Mouse (Mus musculus) G1E (cell line): ENCODE measurements around the gene Dhcr7. TPM values are rescaled to one million over a fixed set of nuclear protein-coding genes. Genes with fewer than 3 reads are reported as not detected.

ENCODE experiments used
- ATAC-seq: 2 replicates; pipeline ENCODE4 v1.8.0; 2016; ENCODE audit warnings: mild to moderate bottlenecking; ENCODE audit not compliant: insufficient number of reproducible peaks, poor library complexity, low FRiP score, severe bottlenecking; ENCODE audit errors: extremely low read depth
- DNase-seq: peaks from one replicate; pipeline ENCODE4 v3.0.0; 2012; ENCODE audit warnings: low spot score
- H3K27me3 ChIP-seq: 2 replicates; pipeline ENCODE4 v1.6.1; 2012; ENCODE audit warnings: mild to moderate bottlenecking, low read length, inconsistent platforms; ENCODE audit not compliant: insufficient read depth
- H3K36me3 ChIP-seq: replicated peaks from 2 replicates; pipeline ENCODE3; 2012; ENCODE audit warnings: mild to moderate bottlenecking, inconsistent platforms
- H3K4me1 ChIP-seq: 2 replicates; pipeline ENCODE4 v1.6.1; 2012; ENCODE audit warnings: low read depth, low read length, inconsistent platforms, mixed read lengths; ENCODE audit not compliant: insufficient read depth
- H3K4me3 ChIP-seq: 2 replicates; pipeline ENCODE4 v1.5.1; 2012; ENCODE audit warnings: low read depth, mild to moderate bottlenecking, inconsistent platforms, low read length, moderate library complexity, mixed read lengths
- H3K9me3 ChIP-seq: replicated peaks from 2 replicates; pipeline ENCODE4 v1.6.1; 2012; ENCODE audit warnings: inconsistent platforms
- CTCF ChIP-seq: IDR thresholded peaks from 2 replicates; pipeline ENCODE4 v1.5.1; 2012; ENCODE audit warnings: low read depth, low read length, inconsistent platforms, mixed read lengths
- GATA1 ChIP-seq: IDR thresholded peaks from 2 replicates; pipeline ENCODE4 v1.6.1; 2012; ENCODE audit warnings: borderline replicate concordance, low read length, inconsistent platforms, mixed read lengths
- GATA2 ChIP-seq: IDR thresholded peaks from 2 replicates; pipeline ENCODE4 v1.6.1; 2012; ENCODE audit warnings: low read depth, low read length, inconsistent platforms, borderline replicate concordance
- POLR2AphosphoS5 ChIP-seq: IDR thresholded peaks from 2 replicates; pipeline ENCODE4 v1.6.1; 2012; ENCODE audit warnings: low read depth, low read length, inconsistent platforms; ENCODE audit not compliant: insufficient replicate concordance
- TAL1 ChIP-seq: conservative IDR thresholded peaks from 2 replicates; pipeline ENCODE4 v1.6.1; 2012; ENCODE audit warnings: low read depth, low read length, inconsistent platforms, mixed read lengths
- polyA plus RNA-seq: library from polyadenylated mRNA; stranded (reverse); fragments of >175 nt; gene quantifications from 2 replicates; pipeline ENCODE4 v1.2.3, GENCODE M21; 2012
- total RNA-seq, 2 experiments: library from RNA; stranded (forward) in 1 of 2; stranded (reverse) in 1 of 2; fragments of 200-1000 nt in 1 of 2; fragments of >200 nt in 1 of 2; fragmentation: Nextera tagmentation in 1 of 2; gene quantifications; 2 replicates each; pipeline ENCODE4 v1.2.3; 2014 to 2017

Gene Dhcr7
- total and polyA plus RNA-seq, 3 experiments = 16.3 to 83.0 (median 20.6) TPM

- H3K36me3 ChIP-seq = peaks cover 3% of the 10 kb centered on the region
- no peaks in the 10 kb centered on the region for H3K9me3 ChIP-seq
- H3K27me3 ChIP-seq = no peaks in the 10 kb centered on the region
- peaks cover 83% of the 10 kb centered on the region for H3K4me1 ChIP-seq
- ATAC-seq (peak; percentile 67), DNase-seq (peak; percentile 65)
- H3K4me3 ChIP-seq = peak overlapping the region; percentile 60; the same call in 1 of the 2 replicates
- TF ChIP-seq GATA2 (no peak), POLR2AphosphoS5 (no peak), GATA1 (no peak), TAL1 (peak; percentile 86), CTCF (no peak)
These were observed 60.8 kb downstream of the Dhcr7 start for GRCm38 (mm10) chr7:143883717-143884116.

GRCm38 (mm10) chr7:143891146-143891545 is 68.2 kb downstream of the Dhcr7 start:
- peaks cover 3% of the 10 kb centered on the region; the same call in 1 of the 2 replicates for H3K27me3 ChIP-seq
- ATAC-seq = no peak
- H3K4me1 ChIP-seq = peaks cover 51% of the 10 kb centered on the region
- no peak for DNase-seq
- no peaks in the 10 kb centered on the region for H3K9me3 ChIP-seq
- no peaks in the 10 kb centered on the region for H3K36me3 ChIP-seq
- H3K4me3 ChIP-seq = no peak overlapping the region
- TF ChIP-seq GATA1 (no peak), POLR2AphosphoS5 (no peak), GATA2 (no peak), CTCF (no peak)

GRCm38 (mm10) chr7:143892361-143892760 is 69.4 kb downstream of the Dhcr7 start:
- Histone ChIP-seq H3K9me3 (peaks cover 1% of the 10 kb centered on the region; the same call in 1 of the 2 replicates), H3K36me3 (no peaks in the 10 kb centered on the region), H3K4me1 (peaks cover 42% of the 10 kb centered on the region), H3K27me3 (peaks cover 3% of the 10 kb centered on the region; the same call in 1 of the 2 replicates), H3K4me3 (no peak overlapping the region)
- DNase-seq (no peak), ATAC-seq (no peak)
- TF ChIP-seq GATA2 (no peak), GATA1 (no peak), TAL1 (no peak), CTCF (no peak), POLR2AphosphoS5 (no peak)

Other genes starting within 250 kb of the Dhcr7 start
- gene Cars, start 223.1 kb upstream of the Dhcr7 start, total RNA-seq (2014; fragmentation: Nextera tagmentation) = 58.2 and 74.8 TPM in 2 replicates
- 41.3 and 54.5 TPM in 2 replicates for gene Cars, start 223.1 kb upstream of the Dhcr7 start, total RNA-seq (2017)
- 46.4 and 80.5 TPM in 2 replicates for gene Cars, start 223.1 kb upstream of the Dhcr7 start, polyA plus RNA-seq
- 0.38 TPM in 1 of 2 replicates, not detected in the other for gene Tnfrsf26, start 194.4 kb upstream of the Dhcr7 start, total RNA-seq (2014; fragmentation: Nextera tagmentation)
- 0.17 and 0.38 TPM in 2 replicates for gene Tnfrsf26, start 194.4 kb upstream of the Dhcr7 start, total RNA-seq (2017)
- gene Tnfrsf26, start 194.4 kb upstream of the Dhcr7 start, polyA plus RNA-seq = not detected in 2 replicates
- not detected in 2 replicates for gene Tnfrsf22, start 173.5 kb upstream of the Dhcr7 start, total RNA-seq (2014; fragmentation: Nextera tagmentation)
- 0.11 and 0.12 TPM in 2 replicates for gene Tnfrsf22, start 173.5 kb upstream of the Dhcr7 start, total RNA-seq (2017)
- gene Tnfrsf22, start 173.5 kb upstream of the Dhcr7 start, polyA plus RNA-seq = not detected in 2 replicates
- gene Tnfrsf23, start 137.3 kb upstream of the Dhcr7 start, total RNA-seq (2014; fragmentation: Nextera tagmentation) = not detected in 2 replicates
- 0.16 and 0.17 TPM in 2 replicates for gene Tnfrsf23, start 137.3 kb upstream of the Dhcr7 start, total RNA-seq (2017)
- not detected in 2 replicates for gene Tnfrsf23, start 137.3 kb upstream of the Dhcr7 start, polyA plus RNA-seq
- not detected in 2 replicates for gene Osbpl5, start 66.2 kb upstream of the Dhcr7 start, total RNA-seq (2014; fragmentation: Nextera tagmentation)
- 0.12 and 0.60 TPM in 2 replicates for gene Osbpl5, start 66.2 kb upstream of the Dhcr7 start, total RNA-seq (2017)
- gene Osbpl5, start 66.2 kb upstream of the Dhcr7 start, polyA plus RNA-seq = 0.01 TPM in 1 of 2 replicates, not detected in the other
- gene Mrgprg, start 56.2 kb upstream of the Dhcr7 start, total RNA-seq (2014; fragmentation: Nextera tagmentation) = not detected in 2 replicates
- gene Mrgprg, start 56.2 kb upstream of the Dhcr7 start, total RNA-seq (2017) = 0.06 and 0.16 TPM in 2 replicates
- not detected in 2 replicates for gene Mrgprg, start 56.2 kb upstream of the Dhcr7 start, polyA plus RNA-seq
- gene Mrgpre, start 38.6 kb upstream of the Dhcr7 start, total RNA-seq (2014; fragmentation: Nextera tagmentation) = not detected in 2 replicates
- under 0.01 TPM in 1 of 2 replicates, not detected in the other for gene Mrgpre, start 38.6 kb upstream of the Dhcr7 start, total RNA-seq (2017)
- gene Mrgpre, start 38.6 kb upstream of the Dhcr7 start, polyA plus RNA-seq = not detected in 2 replicates
- gene Nadsyn1, start 296 bp upstream of the Dhcr7 start, total RNA-seq (2014; fragmentation: Nextera tagmentation) = 10.3 and 14.6 TPM in 2 replicates
- gene Nadsyn1, start 296 bp upstream of the Dhcr7 start, total RNA-seq (2017) = 11.9 and 18.8 TPM in 2 replicates
- 3.6 and 4.5 TPM in 2 replicates for gene Nadsyn1, start 296 bp upstream of the Dhcr7 start, polyA plus RNA-seq
- gene Gm498, start 43.7 kb downstream of the Dhcr7 start, total RNA-seq (2014; fragmentation: Nextera tagmentation) = not detected in 2 replicates
- not detected in 2 replicates for gene Gm498, start 43.7 kb downstream of the Dhcr7 start, total RNA-seq (2017)
- 0.07 and 0.08 TPM in 2 replicates for gene Gm498, start 43.7 kb downstream of the Dhcr7 start, polyA plus RNA-seq
- gene Shank2, start 178.8 kb downstream of the Dhcr7 start, total RNA-seq (2014; fragmentation: Nextera tagmentation) = not detected in 2 replicates
- under 0.01 and 0.05 TPM in 2 replicates for gene Shank2, start 178.8 kb downstream of the Dhcr7 start, total RNA-seq (2017)
- not detected in 2 replicates for gene Shank2, start 178.8 kb downstream of the Dhcr7 start, polyA plus RNA-seq